Mouse (Mus musculus) intestine, embryonic 15.5 days (tissue): ENCODE measurements around the gene Rapgef1. TPM values are rescaled to one million over a fixed set of nuclear protein-coding genes. Genes with fewer than 3 reads are reported as not detected.

ENCODE experiments used
- ATAC-seq: fragments of 200-750 bp; cut with Nextera tagmentation; 2 replicates; pipeline ENCODE4 v1.8.0; 2017; ENCODE audit warnings: moderate TSS enrichment, moderate library complexity
- H3K27ac ChIP-seq: fragments of 300-500 bp; sonication (generic); 2 replicates; pipeline ENCODE4 v1.5.1; 2015; ENCODE audit warnings: mild to moderate bottlenecking, inconsistent platforms
- H3K27me3 ChIP-seq: fragments of 300-500 bp; sonication (generic); replicated peaks from 2 replicates; pipeline ENCODE4 v1.6.1; 2015; ENCODE audit warnings: inconsistent platforms
- H3K36me3 ChIP-seq: fragments of 300-500 bp; sonication (generic); 2 replicates; pipeline ENCODE4 v1.6.1; 2015; ENCODE audit warnings: inconsistent platforms
- H3K4me1 ChIP-seq: fragments of 300-500 bp; sonication (generic); replicated peaks from 2 replicates; pipeline ENCODE4 v1.6.1; 2015; ENCODE audit warnings: inconsistent platforms
- H3K4me2 ChIP-seq: fragments of 300-500 bp; sonication (generic); replicated peaks from 2 replicates; pipeline ENCODE4 v1.6.1; 2015; ENCODE audit warnings: mild to moderate bottlenecking, inconsistent platforms
- H3K4me3 ChIP-seq: fragments of 300-500 bp; sonication (generic); replicated peaks from 2 replicates; pipeline ENCODE4 v1.5.1; 2015; ENCODE audit warnings: inconsistent platforms
- H3K9ac ChIP-seq: fragments of 300-500 bp; sonication (generic); 2 replicates; pipeline ENCODE4 v1.6.1; 2015; ENCODE audit warnings: inconsistent platforms
- H3K9me3 ChIP-seq: fragments of 300-500 bp; sonication (generic); 2 replicates; pipeline ENCODE4 v1.6.1; 2016; ENCODE audit warnings: inconsistent platforms
- WGBS: fragments of 180-500 bp; shearing (Covaris S2); methylation state at CpG from one replicate; pipeline ENCODE4 v1.1.7; 2015; 5-methylcytosine and 5-hydroxymethylcytosine counted together
- polyA plus RNA-seq: library from polyadenylated mRNA; unstranded; fragments of >200 nt; fragmentation: Nextera tagmentation; extraction: Ambion mirVana; gene quantifications from 2 replicates; pipeline ENCODE4 v1.2.1, GENCODE M21; 2015

Rapgef1 gene
- polyA plus RNA-seq, 1 experiment from 2014 or later: 12.3 TPM

GRCm38 (mm10) chr2:29723132-29723531 is 103.6 kb downstream of the Rapgef1 start:
- Histone ChIP-seq H3K27ac (no peak overlapping the region), H3K4me2 (no peak overlapping the region), H3K9me3 (no peaks in the 10 kb centered on the region), H3K9ac (no peak overlapping the region), H3K4me1 (no peaks in the 10 kb centered on the region), H3K36me3 (peaks cover 28% of the 10 kb centered on the region), H3K27me3 (no peaks in the 10 kb centered on the region), H3K4me3 (no peak overlapping the region)
- no peak for ATAC-seq
- WGBS: 93% methylated on average over 3 of the region's 3 CpGs

GRCm38 (mm10) chr2:29724664-29725365 is 105.3 kb downstream of the Rapgef1 start:
- no peaks in the 10 kb centered on the region for H3K4me1 ChIP-seq
- no peak overlapping the region for H3K4me2 ChIP-seq
- peaks cover 28% of the 10 kb centered on the region for H3K36me3 ChIP-seq
- H3K27ac ChIP-seq: no peak overlapping the region
- no peak overlapping the region for H3K4me3 ChIP-seq
- no peaks in the 10 kb centered on the region for H3K27me3 ChIP-seq
- no peak overlapping the region for H3K9ac ChIP-seq
- 67% methylated on average over 5 of the region's 5 CpGs for WGBS
- ATAC-seq: no peak
- no peaks in the 10 kb centered on the region for H3K9me3 ChIP-seq

GRCm38 (mm10) chr2:29729500-29729899 is 110.0 kb downstream of the Rapgef1 start:
- Histone ChIP-seq H3K4me3 (no peak overlapping the region), H3K4me1 (no peaks in the 10 kb centered on the region), H3K9ac (no peak overlapping the region), H3K9me3 (no peaks in the 10 kb centered on the region), H3K4me2 (no peak overlapping the region), H3K36me3 (peaks cover 34% of the 10 kb centered on the region), H3K27ac (no peak overlapping the region), H3K27me3 (no peaks in the 10 kb centered on the region)
- ATAC-seq: no peak
- 44% methylated on average over 2 of the region's 2 CpGs for WGBS

GRCm38 (mm10) chr2:29731545-29731944 is 112.0 kb downstream of the Rapgef1 start:
- H3K4me1 ChIP-seq: no peaks in the 10 kb centered on the region
- WGBS: 60% methylated on average over 3 of the region's 3 CpGs
- H3K9ac ChIP-seq: no peak overlapping the region
- no peak for ATAC-seq
- H3K27me3 ChIP-seq: no peaks in the 10 kb centered on the region
- H3K4me3 ChIP-seq: no peak overlapping the region
- H3K4me2 ChIP-seq: no peak overlapping the region
- H3K36me3 ChIP-seq: peaks cover 30% of the 10 kb centered on the region
- H3K9me3 ChIP-seq: no peaks in the 10 kb centered on the region
- H3K27ac ChIP-seq: no peak overlapping the region

- WGBS: 82% methylated on average over 10 of the region's 10 CpGs
- H3K9ac ChIP-seq: no peak overlapping the region
- H3K9me3 ChIP-seq: no peaks in the 10 kb centered on the region
- H3K27me3 ChIP-seq: no peaks in the 10 kb centered on the region
- H3K36me3 ChIP-seq: peaks cover 38% of the 10 kb centered on the region
- no peak for ATAC-seq
- H3K4me1 ChIP-seq: no peaks in the 10 kb centered on the region
- no peak overlapping the region for H3K4me3 ChIP-seq
- H3K27ac ChIP-seq: no peak overlapping the region
- H3K4me2 ChIP-seq: no peak overlapping the region
These were observed 113.0 kb downstream of the Rapgef1 start for GRCm38 (mm10) chr2:29732559-29732958.

GRCm38 (mm10) chr2:29733348-29733747 is 113.8 kb downstream of the Rapgef1 start:
- H3K4me2 ChIP-seq: no peak overlapping the region
- H3K27ac ChIP-seq: no peak overlapping the region
- peaks cover 41% of the 10 kb centered on the region for H3K36me3 ChIP-seq
- H3K4me1 ChIP-seq: no peaks in the 10 kb centered on the region
- 93% methylated on average over 5 of the region's 5 CpGs for WGBS
- no peak overlapping the region for H3K4me3 ChIP-seq
- H3K9me3 ChIP-seq: no peaks in the 10 kb centered on the region
- no peaks in the 10 kb centered on the region for H3K27me3 ChIP-seq
- ATAC-seq: no peak
- no peak overlapping the region for H3K9ac ChIP-seq

- no peak overlapping the region for H3K9ac ChIP-seq
- H3K4me2 ChIP-seq: no peak overlapping the region
- H3K27ac ChIP-seq: no peak overlapping the region
- 83% methylated on average over 12 of the region's 12 CpGs for WGBS
- H3K36me3 ChIP-seq: peaks cover 39% of the 10 kb centered on the region
- no peaks in the 10 kb centered on the region for H3K27me3 ChIP-seq
- no peaks in the 10 kb centered on the region for H3K4me1 ChIP-seq
- no peaks in the 10 kb centered on the region for H3K9me3 ChIP-seq
- no peak for ATAC-seq
- no peak overlapping the region for H3K4me3 ChIP-seq
These were observed 116.2 kb downstream of the Rapgef1 start for GRCm38 (mm10) chr2:29735708-29736107.

- Histone ChIP-seq H3K27ac (no peak overlapping the region), H3K9ac (no peak overlapping the region), H3K4me1 (no peaks in the 10 kb centered on the region), H3K27me3 (no peaks in the 10 kb centered on the region), H3K4me3 (no peak overlapping the region), H3K36me3 (peaks cover 34% of the 10 kb centered on the region), H3K9me3 (no peaks in the 10 kb centered on the region), H3K4me2 (no peak overlapping the region)
- 71% methylated on average over 12 of the region's 12 CpGs for WGBS
- ATAC-seq: no peak
These were observed 117.8 kb downstream of the Rapgef1 start for GRCm38 (mm10) chr2:29737209-29737925.

- Histone ChIP-seq H3K9me3 (no peaks in the 10 kb centered on the region), H3K9ac (no peak overlapping the region), H3K27me3 (no peaks in the 10 kb centered on the region), H3K4me2 (no peak overlapping the region), H3K4me3 (no peak overlapping the region), H3K36me3 (peaks cover 28% of the 10 kb centered on the region), H3K27ac (0 out of 2 replicates have a peak overlapping the region, but pooled peaks have one; percentile 22), H3K4me1 (no peaks in the 10 kb centered on the region)
- 43% methylated on average over 4 of the region's 4 CpGs for WGBS
- no peak for ATAC-seq
These were observed 119.3 kb downstream of the Rapgef1 start for GRCm38 (mm10) chr2:29738799-29739198.

- H3K9me3 ChIP-seq: no peaks in the 10 kb centered on the region
- 56% methylated on average over 5 of the region's 5 CpGs for WGBS
- H3K4me1 ChIP-seq: no peaks in the 10 kb centered on the region
- H3K27ac ChIP-seq: no peak overlapping the region
- ATAC-seq: no peak
- no peak overlapping the region for H3K4me3 ChIP-seq
- no peak overlapping the region for H3K4me2 ChIP-seq
- H3K9ac ChIP-seq: no peak overlapping the region
- peaks cover 27% of the 10 kb centered on the region for H3K36me3 ChIP-seq
- H3K27me3 ChIP-seq: no peaks in the 10 kb centered on the region
These were observed 119.8 kb downstream of the Rapgef1 start for GRCm38 (mm10) chr2:29739368-29739767.

GRCm38 (mm10) chr2:29741207-29741606 is 121.7 kb downstream of the Rapgef1 start:
- H3K4me3 ChIP-seq: no peak overlapping the region
- no peak overlapping the region for H3K27ac ChIP-seq
- no peaks in the 10 kb centered on the region for H3K27me3 ChIP-seq
- H3K9ac ChIP-seq: no peak overlapping the region
- no peaks in the 10 kb centered on the region for H3K9me3 ChIP-seq
- no peak overlapping the region for H3K4me2 ChIP-seq
- ATAC-seq: no peak
- WGBS: 90% methylated on average over 6 of the region's 6 CpGs
- H3K4me1 ChIP-seq: no peaks in the 10 kb centered on the region
- H3K36me3 ChIP-seq: peaks cover 21% of the 10 kb centered on the region

GRCm38 (mm10) chr2:29744256-29744655 is 124.7 kb downstream of the Rapgef1 start:
- no peaks in the 10 kb centered on the region; the same call in 1 of the 2 replicates for H3K36me3 ChIP-seq
- no peak overlapping the region for H3K27ac ChIP-seq
- H3K9me3 ChIP-seq: no peaks in the 10 kb centered on the region
- no peak overlapping the region for H3K4me2 ChIP-seq
- H3K4me3 ChIP-seq: no peak overlapping the region
- H3K9ac ChIP-seq: no peak overlapping the region
- peak; percentile 53 for ATAC-seq
- H3K27me3 ChIP-seq: peaks cover 15% of the 10 kb centered on the region
- H3K4me1 ChIP-seq: no peaks in the 10 kb centered on the region
- 71% methylated on average over 6 of the region's 6 CpGs for WGBS
